Mouse (Mus musculus): Measurements from ENCODE around the gene Mvp. TPM values are rescaled to one million over a fixed set of nuclear protein-coding genes. Genes with fewer than 3 reads are reported as not detected.

Gene Mvp
- polyA plus RNA-seq, 1 experiment from 2014 or later = 10.9 TPM

- DNase-seq (no peak), ATAC-seq (no peak)
- Histone ChIP-seq H3K27ac (ENCODE audit: low read depth) (peak overlapping the region; percentile 95), H3K27me3 (ENCODE audit: insufficient read depth, low read length) (no peaks in the 10 kb centered on the region), H3K4me1 (ENCODE audit: insufficient read depth) (peaks cover 27% of the 10 kb centered on the region), H3K9me3 (ENCODE audit: low read length) (no peaks in the 10 kb centered on the region), H3K4me3 (ENCODE audit: low read depth, low read length) (peak overlapping the region; percentile 93), H3K4me2 (ENCODE audit: low read depth, low read length) (peak overlapping the region; percentile 91), H3K36me3 (replicated peaks; ENCODE audit: insufficient read depth, low read length) (peaks cover 27% of the 10 kb centered on the region), H3K9ac (replicated peaks) (peak overlapping the region; percentile 95)
- 22% methylated on average over 14 of the region's 14 CpGs for WGBS (ENCODE audit: insufficient replicate concordance)
- no peak for TF ChIP-seq EP300 (IDR thresholded peaks at IDR 0.05; ENCODE audit: low read depth)
- TF ChIP-seq CTCF (IDR thresholded peaks at IDR 0.05; ENCODE audit: low read depth) = no peak
Observed at GRCm38 (mm10) chr7:126976878-126977459, 37.5 kb downstream of the Mvp start.

DNA sequence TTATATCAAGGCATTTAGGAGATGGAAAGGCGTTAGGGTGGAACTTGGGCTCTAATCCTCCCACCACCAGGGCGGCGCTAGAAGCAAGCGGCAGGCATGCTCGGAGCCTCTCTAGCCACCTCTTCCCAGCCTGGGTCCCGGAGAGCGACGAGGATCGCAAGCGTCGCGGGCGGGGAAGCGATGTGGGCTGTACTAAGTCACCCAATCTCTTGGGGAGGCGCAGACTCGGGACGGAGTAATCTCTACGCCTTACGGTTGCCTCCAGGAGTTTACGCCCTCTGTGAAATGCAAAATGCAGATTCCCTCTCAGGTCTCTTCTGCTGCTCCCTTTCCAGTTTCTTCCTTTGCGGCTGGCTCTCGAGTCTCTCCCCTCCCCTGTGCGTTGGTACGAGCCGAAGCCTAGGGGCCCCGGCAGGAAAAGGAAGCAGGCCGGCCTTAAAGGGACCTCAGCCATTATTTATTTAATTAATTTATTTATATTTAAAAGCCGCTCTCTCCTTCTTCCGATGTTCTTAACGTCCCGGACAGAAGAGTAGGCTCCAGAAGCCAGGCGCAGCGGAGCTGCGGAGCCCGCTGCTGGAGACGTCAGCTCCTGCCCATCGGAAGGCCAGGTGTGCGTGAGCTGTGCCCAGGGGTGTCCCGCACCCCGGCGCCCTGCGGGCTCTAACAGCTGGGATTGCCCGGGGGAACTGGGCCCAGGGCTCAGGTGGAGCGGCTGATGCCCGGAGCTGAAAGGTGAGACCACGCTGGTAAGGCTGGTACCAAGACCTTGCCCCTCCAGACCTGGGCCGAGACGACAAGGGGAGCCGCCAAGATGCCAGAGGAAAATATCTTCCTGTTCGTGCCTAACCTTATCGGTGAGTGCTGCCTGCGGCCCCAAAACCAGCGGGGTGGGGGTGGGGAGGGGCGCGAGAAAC lies 38.2 kb downstream of the Mvp start, which contains the start of gene Cdiptos:
Cdiptos (minus strand) TSS at position 149 of the 917 bp plus-strand sequence.
- H3K27ac ChIP-seq (ENCODE audit: low read depth) = peak within 1 kb of the TSS; percentile 95
- H3K36me3 ChIP-seq (replicated peaks; ENCODE audit: insufficient read depth, low read length) = peaks cover 23% of the 10 kb centered on the region
- no peaks in the 10 kb centered on the region for H3K9me3 ChIP-seq (ENCODE audit: low read length)
- H3K9ac ChIP-seq (replicated peaks) = peak within 1 kb of the TSS; percentile 95
- TF ChIP-seq CTCF (IDR thresholded peaks at IDR 0.05; ENCODE audit: low read depth) (peak; percentile 99), EP300 (IDR thresholded peaks at IDR 0.05; ENCODE audit: low read depth) (peak; percentile 74; the same call in 1 of the 2 replicates)
- H3K4me1 ChIP-seq (ENCODE audit: insufficient read depth) = peaks cover 23% of the 10 kb centered on the region
- H3K4me2 ChIP-seq (ENCODE audit: low read depth, low read length) = peak within 1 kb of the TSS; percentile 91
- H3K27me3 ChIP-seq (ENCODE audit: insufficient read depth, low read length) = no peaks in the 10 kb centered on the region
- peak within 1 kb of the TSS; percentile 93 for H3K4me3 ChIP-seq (ENCODE audit: low read depth, low read length)
- DNase-seq (peak; percentile 97), ATAC-seq (peak; percentile 97)
- under 1% methylated on average over 55 of the region's 55 CpGs for WGBS (ENCODE audit: insufficient replicate concordance)

GRCm38 (mm10) chr7:126975893-126975949 lies 38.7 kb downstream of the Mvp start, which contains the start of gene Cdipt:
Cdipt (plus strand) TSS chr7:126975914.
- Histone ChIP-seq H3K27me3 (ENCODE audit: insufficient read depth, low read length) (no peaks in the 10 kb centered on the region), H3K4me3 (ENCODE audit: low read depth, low read length) (peak within 1 kb of the TSS; percentile 93), H3K36me3 (replicated peaks; ENCODE audit: insufficient read depth, low read length) (peaks cover 23% of the 10 kb centered on the region), H3K4me1 (ENCODE audit: insufficient read depth) (peaks cover 23% of the 10 kb centered on the region), H3K9ac (replicated peaks) (peak within 1 kb of the TSS; percentile 95), H3K4me2 (ENCODE audit: low read depth, low read length) (peak within 1 kb of the TSS; percentile 91), H3K9me3 (ENCODE audit: low read length) (no peaks in the 10 kb centered on the region), H3K27ac (ENCODE audit: low read depth) (peak within 1 kb of the TSS; percentile 95)
- TF ChIP-seq EP300 (IDR thresholded peaks at IDR 0.05; ENCODE audit: low read depth) = no peak
- TF ChIP-seq CTCF (IDR thresholded peaks at IDR 0.05; ENCODE audit: low read depth) = no peak
- ATAC-seq = no peak
- DNase-seq = no peak
- WGBS (ENCODE audit: insufficient replicate concordance) = 0% methylated on average over 1 of the region's 1 CpGs

- Histone ChIP-seq H3K4me2 (ENCODE audit: low read depth, low read length) (peak overlapping the region; percentile 91), H3K9ac (replicated peaks) (0 out of 2 replicates have a peak overlapping the region, but pooled peaks have one; percentile 7), H3K27ac (ENCODE audit: low read depth) (peak overlapping the region; percentile 95), H3K4me3 (ENCODE audit: low read depth, low read length) (peak overlapping the region; percentile 93), H3K4me1 (ENCODE audit: insufficient read depth) (peaks cover 23% of the 10 kb centered on the region), H3K27me3 (ENCODE audit: insufficient read depth, low read length) (no peaks in the 10 kb centered on the region), H3K9me3 (ENCODE audit: low read length) (no peaks in the 10 kb centered on the region), H3K36me3 (replicated peaks; ENCODE audit: insufficient read depth, low read length) (peaks cover 23% of the 10 kb centered on the region)
- TF ChIP-seq CTCF (IDR thresholded peaks at IDR 0.05; ENCODE audit: low read depth) = no peak
- TF ChIP-seq EP300 (IDR thresholded peaks at IDR 0.05; ENCODE audit: low read depth) = no peak
- DNase-seq (no peak), ATAC-seq (no peak)
- 4% methylated on average over 8 of the region's 8 CpGs for WGBS (ENCODE audit: insufficient replicate concordance)
Observed at GRCm38 (mm10) chr7:126975493-126975892, 38.9 kb downstream of the Mvp start.

DNA sequence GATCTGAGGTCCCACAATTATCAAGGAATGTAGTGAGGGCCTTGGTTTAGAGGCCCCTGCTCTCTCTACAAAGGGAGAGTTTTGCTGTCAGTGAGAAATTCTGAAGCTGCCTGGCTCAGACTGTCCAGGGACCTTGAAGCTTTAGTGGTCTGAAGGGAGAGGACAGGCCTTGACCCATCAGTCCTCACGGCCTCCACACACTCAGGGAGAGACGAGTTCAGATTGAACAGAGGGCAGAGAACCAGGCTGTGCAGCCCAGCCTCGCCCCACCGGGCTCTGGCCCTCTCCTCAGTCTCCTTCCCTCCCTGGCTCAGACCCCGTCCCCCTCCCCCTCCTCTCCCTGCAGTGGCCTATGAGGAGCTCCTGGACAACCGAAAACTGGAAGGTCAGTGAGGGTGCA lies 47.1 kb downstream of the Mvp start:
- Histone ChIP-seq H3K27me3 (ENCODE audit: insufficient read depth, low read length) (no peaks in the 10 kb centered on the region), H3K9ac (replicated peaks) (no peak overlapping the region), H3K4me2 (ENCODE audit: low read depth, low read length) (no peak overlapping the region), H3K27ac (ENCODE audit: low read depth) (no peak overlapping the region), H3K9me3 (ENCODE audit: low read length) (no peaks in the 10 kb centered on the region), H3K4me1 (ENCODE audit: insufficient read depth) (0 out of 2 replicates have a peak, but pooled peaks cover 4% of the 10 kb centered on the region), H3K36me3 (replicated peaks; ENCODE audit: insufficient read depth, low read length) (no peaks in the 10 kb centered on the region), H3K4me3 (ENCODE audit: low read depth, low read length) (no peak overlapping the region)
- no peak for TF ChIP-seq EP300 (IDR thresholded peaks at IDR 0.05; ENCODE audit: low read depth)
- no peak for TF ChIP-seq CTCF (IDR thresholded peaks at IDR 0.05; ENCODE audit: low read depth)
- DNase-seq (no peak), ATAC-seq (no peak)
- WGBS (ENCODE audit: insufficient replicate concordance) = 64% methylated on average over 6 of the region's 6 CpGs

- Histone ChIP-seq H3K27me3 (ENCODE audit: insufficient read depth, low read length) (no peaks in the 10 kb centered on the region), H3K4me2 (ENCODE audit: low read depth, low read length) (no peak overlapping the region), H3K4me3 (ENCODE audit: low read depth, low read length) (no peak overlapping the region), H3K9me3 (ENCODE audit: low read length) (no peaks in the 10 kb centered on the region), H3K27ac (ENCODE audit: low read depth) (no peak overlapping the region), H3K9ac (replicated peaks) (no peak overlapping the region), H3K36me3 (replicated peaks; ENCODE audit: insufficient read depth, low read length) (no peaks in the 10 kb centered on the region), H3K4me1 (ENCODE audit: insufficient read depth) (0 out of 2 replicates have a peak, but pooled peaks cover 4% of the 10 kb centered on the region)
- TF ChIP-seq CTCF (IDR thresholded peaks at IDR 0.05; ENCODE audit: low read depth) = no peak
- TF ChIP-seq EP300 (IDR thresholded peaks at IDR 0.05; ENCODE audit: low read depth) = no peak
- 47% methylated on average over 3 of the region's 3 CpGs for WGBS (ENCODE audit: insufficient replicate concordance)
- no peak for DNase-seq
- no peak for ATAC-seq
Observed at GRCm38 (mm10) chr7:126965568-126965967, 48.9 kb downstream of the Mvp start.
